Mouse (Mus musculus): ENCODE data around the gene Tbc1d15.
"Not testable (repeated sequence)": the region's sequence is repeated elsewhere in the genome, so short reads cannot be mapped to it uniquely, and the experiment has no call there.

Tbc1d15 gene

DNA sequence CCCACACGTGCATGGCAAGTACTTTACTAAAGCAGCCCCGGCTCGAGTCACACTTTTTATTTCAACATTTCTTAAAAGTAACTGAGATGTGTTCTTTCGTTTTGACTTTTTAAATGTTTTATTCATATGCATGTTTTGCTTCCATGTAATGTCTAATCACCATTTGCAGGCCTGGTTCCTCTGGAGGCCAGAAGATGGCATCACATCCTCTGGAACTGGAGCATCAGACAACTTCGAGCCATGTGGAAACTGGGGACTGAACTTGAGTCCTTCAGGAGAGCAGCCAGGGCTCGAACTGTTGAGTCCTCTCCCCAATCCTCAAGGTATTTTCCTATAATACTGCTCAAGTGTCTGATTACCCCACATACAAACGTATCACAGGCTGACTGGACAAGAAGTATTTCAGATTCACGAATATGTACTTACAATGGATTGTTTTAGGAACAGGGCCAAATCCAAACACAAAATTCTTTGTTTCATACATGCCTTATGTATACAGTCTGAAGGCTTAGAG lies 10.1 kb downstream of the Tbc1d15 start:
- no peak for DNase-seq (ENCODE audit: low read depth)

GRCm38 (mm10) chr10:115237931-115238330 lies 13.3 kb downstream of the Tbc1d15 start:
- no peak for DNase-seq (ENCODE audit: low read depth)

DNA sequence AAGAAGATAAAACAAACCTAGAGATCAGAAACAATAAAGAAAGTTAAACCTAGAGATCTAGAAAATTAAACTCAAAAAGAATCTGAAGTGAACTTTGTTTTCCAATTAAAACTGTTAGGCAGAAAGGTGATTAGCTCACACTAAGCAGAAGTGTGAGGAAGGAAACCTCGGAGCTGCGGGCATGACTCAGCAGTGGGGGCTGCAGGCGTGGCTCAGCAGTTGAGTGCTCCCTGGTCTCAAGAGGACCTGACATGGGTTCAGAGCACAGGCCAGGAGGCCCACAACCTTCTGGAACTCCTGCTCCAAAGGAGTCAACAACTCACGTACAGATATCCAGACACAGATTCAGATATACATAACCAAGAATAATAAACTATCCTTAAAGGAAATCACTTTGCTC lies 14.5 kb downstream of the Tbc1d15 start:
- DNase-seq (ENCODE audit: low read depth): no peak

DNA sequence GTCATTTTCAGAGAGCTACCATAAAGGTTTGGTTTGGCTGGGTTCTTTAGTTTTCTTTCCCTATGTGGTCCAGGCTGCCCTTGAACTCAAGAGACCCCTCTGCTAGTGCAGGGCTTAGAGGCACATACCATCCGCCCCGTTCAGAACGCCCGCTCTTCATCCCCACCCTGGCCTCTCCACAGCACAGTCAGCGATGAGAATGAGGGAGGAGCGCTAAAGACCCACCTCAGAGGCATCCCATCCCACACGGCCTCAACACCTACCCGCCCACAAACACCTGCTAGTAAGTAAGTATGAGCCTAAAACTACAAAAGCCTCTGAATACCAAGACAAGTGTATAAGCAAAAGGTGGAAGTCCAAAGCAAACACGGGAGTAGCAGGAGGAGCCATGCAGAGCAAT lies 15.8 kb downstream of the Tbc1d15 start:
- no peak for DNase-seq (ENCODE audit: low read depth)

- no peak for DNase-seq (ENCODE audit: low read depth)
Observed at GRCm38 (mm10) chr10:115233798-115234197, 17.5 kb downstream of the Tbc1d15 start.

GRCm38 (mm10) chr10:115232513-115232912 lies 18.8 kb downstream of the Tbc1d15 start:
- no peak for DNase-seq (ENCODE audit: low read depth)

DNA sequence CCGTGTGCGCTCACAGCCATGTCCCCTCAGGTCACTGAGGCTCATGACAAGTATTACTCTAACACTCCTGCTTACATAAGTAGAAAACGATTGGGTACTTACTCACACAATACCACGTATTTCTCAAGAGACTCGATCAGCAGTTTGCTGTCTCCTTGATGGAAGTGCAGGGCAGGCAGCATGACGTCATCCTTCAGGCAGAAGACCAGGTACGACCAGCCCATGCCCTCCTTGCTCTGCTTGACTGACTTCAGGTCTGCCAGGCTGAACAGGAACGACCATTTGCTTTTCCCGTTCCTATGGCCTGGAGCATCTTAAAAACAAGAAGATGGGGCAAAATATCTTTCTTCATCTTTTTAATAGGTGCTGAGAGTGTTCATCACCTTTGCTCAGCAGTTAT lies 22.2 kb downstream of the Tbc1d15 start:
- no peak for DNase-seq (ENCODE audit: low read depth)

DNA sequence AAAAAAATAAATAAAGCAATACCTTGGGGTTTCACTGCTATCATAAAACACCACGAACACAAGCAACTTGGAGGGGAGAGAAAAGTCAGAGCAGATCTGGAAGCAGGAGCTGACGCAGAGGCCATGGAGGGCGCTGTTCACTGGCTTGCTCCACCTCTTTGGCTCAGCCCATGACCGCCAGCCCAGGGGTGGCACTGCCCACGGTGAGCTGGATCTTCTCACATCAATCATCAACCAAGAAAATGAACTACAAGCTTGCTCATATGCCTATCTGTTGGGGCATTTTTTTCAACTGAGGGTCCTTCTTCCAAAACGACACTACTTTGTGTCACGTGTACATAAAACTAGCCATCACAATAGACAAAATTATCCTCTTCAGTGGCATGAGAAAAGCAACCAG lies 24.7 kb downstream of the Tbc1d15 start:
- DNase-seq (ENCODE audit: low read depth): no peak

DNA sequence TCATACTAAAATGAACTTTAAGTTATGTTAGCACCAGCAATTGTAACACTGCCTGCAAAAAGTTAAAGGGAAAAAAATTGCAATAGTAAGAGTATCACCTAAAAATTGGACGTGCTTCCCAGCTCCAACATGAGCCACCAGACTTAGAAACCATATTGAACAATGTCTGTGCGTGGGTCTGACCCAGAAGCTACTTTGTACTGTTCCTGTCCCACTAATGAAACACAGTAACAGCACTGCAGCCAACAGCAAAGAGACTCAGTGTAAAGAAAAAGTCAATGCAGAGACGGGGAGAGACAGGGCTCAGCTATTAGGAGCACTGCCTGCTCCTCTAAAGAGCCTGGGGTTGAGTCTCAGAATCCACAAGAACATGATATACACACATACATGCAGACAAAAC lies 27.4 kb downstream of the Tbc1d15 start:
- no peak for DNase-seq (ENCODE audit: low read depth)

- no peak for DNase-seq (ENCODE audit: low read depth)
Observed at GRCm38 (mm10) chr10:115212916-115213580, 38.2 kb downstream of the Tbc1d15 start.

DNA sequence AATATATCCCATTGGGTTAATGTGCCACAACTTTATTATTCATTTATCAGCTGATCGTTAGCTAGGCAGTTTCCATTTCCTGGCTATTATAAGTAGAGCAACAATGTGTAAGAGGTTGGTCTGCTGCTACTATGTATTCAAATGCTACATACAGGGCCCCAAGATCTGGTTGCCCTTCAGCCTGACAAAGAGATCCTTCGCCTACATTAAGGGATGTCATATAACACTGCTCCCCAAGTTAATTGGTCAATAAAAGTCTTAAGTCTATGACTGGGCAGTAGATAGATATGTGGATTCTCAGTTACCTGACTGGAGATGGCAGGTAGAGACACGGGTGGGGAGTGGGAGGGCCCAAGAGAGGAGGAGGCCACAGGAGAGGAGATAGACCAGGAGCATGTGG lies 45.4 kb downstream of the Tbc1d15 start:
- no peak for DNase-seq (ENCODE audit: low read depth)

GRCm38 (mm10) chr10:115205284-115205683 lies 46.0 kb downstream of the Tbc1d15 start:
- DNase-seq (ENCODE audit: low read depth): no peak

- no peak for DNase-seq (ENCODE audit: low read depth)
Observed at GRCm38 (mm10) chr10:115191214-115191613, 60.1 kb downstream of the Tbc1d15 start.

- DNase-seq (ENCODE audit: low read depth): no peak
Observed at GRCm38 (mm10) chr10:115187390-115187789, 63.9 kb downstream of the Tbc1d15 start.

- peak; percentile 34 for DNase-seq (ENCODE audit: low read depth)
Observed at GRCm38 (mm10) chr10:115184697-115185096, 66.6 kb downstream of the Tbc1d15 start, which contains the start of gene Tph2. TSS of gene Tph2 (minus strand) at chr10:115185022.

DNA sequence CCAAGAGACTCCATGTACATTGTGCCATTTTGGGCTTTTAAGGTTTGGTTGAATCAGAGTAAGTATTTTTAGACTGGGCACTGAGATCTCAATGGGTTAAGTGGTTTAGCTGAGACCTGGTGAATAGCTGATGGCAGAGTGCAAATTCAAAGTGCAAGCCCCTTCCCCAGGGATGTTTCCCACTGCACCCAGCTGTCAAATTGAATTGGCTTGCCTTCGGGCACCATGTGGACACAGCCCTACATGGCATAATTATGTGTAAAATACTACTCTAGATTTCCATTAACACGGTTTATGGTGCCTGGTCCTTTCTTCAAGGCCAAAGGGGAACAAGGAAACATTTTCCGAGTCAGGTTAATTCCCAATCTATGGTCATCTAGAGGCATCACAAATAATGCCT lies 70.2 kb downstream of the Tbc1d15 start:
- DNase-seq (ENCODE audit: low read depth): no peak

GRCm38 (mm10) chr10:115178019-115178418 lies 73.2 kb downstream of the Tbc1d15 start:
- not testable (repeated sequence) for DNase-seq (ENCODE audit: low read depth)

DNA sequence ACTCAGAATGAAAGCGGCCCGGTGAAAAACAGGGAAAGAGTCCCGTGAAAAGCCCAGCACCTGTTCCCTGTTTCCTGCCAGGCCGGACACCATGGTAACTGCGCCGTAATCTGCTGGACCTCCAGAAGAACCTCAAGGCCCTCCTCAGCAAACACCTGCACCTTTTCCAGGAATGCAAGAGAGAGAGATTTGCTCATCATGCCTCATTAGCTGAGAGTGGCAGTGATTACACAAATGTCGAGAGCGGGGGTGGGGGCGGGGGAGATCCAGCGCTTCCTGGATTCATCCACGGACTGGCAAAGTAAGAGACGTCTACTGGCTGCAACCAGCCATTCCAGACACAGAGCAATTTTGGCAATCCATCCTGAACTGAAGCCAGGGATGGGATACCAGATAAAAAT lies 75.7 kb downstream of the Tbc1d15 start:
- no peak for DNase-seq (ENCODE audit: low read depth)

DNA sequence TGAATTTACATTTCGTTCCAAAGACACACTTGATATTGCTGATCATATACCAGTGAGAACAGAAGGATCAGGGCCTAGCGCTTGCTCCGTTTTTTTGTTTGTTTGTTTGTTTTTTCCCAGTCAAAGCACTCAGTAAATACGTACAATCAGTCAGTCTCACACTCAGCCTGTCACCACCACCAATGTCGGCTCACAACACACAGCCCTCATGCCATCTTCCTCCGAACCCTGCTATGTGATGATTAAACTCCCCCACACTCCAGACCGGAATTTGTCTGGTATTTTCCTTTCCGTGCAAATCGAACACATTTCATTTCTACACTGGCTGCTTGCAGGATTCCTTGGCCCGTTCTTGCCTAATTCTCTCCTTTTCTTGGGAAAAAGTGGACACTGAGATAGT lies 77.9 kb downstream of the Tbc1d15 start:
- DNase-seq (ENCODE audit: low read depth): no peak

DNA sequence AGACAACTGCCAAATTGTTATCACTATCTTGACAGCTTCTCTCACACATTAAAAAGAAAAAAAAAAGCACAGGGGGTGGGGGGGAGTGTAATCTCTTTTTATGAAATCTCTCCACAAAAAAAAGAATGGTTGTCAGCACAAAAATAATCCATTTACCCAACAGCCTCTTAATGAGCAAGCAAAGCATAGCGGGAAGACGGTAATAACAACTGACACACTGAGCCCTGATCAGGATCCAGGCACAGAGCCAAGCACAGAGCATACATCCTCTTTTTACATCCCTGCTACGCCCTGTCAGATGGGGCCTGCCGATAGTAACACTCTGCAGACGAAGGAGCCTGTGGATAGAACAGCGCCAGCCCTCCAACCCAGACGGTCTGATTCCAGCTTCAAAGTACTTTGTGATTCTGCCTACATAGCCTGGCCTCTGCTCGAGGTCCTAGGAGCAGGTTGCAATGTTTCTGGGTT lies 79.9 kb downstream of the Tbc1d15 start:
- DNase-seq (ENCODE audit: low read depth): no peak

DNA sequence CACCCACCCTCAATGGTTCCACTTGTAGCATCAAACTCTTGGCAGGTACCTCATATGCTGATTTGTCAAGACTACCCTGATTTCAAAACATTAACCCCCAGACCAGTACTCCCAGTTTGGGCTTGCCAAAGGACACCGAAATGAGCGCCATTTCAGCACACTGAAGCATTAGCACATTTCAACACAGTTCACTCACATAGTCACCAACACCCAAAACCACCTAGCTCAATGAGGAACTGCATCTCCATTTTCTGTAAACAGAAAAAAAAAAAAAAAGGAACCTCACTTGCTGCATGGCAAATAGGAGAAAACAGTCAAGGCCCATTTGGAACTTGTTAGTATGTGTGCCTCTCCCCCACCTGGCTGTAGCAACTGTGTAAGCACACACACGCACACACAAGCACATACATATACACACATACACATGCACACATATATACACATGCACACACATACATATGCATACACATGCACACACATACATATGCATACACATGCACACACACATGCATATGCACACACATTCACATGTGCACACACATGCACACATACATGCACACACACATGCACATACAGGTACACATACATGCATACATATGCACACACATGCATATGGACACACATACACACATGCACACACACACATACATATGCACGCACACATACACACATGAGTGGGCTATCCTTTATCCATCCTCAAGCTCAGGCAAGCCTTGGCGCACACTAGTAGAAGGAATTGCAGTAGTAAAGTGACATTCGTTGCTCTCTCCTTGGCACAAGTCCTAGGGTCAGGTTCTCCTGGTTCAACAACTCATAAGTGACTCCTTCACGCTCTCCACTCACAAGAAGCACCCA lies 80.5 kb downstream of the Tbc1d15 start:
- DNase-seq (ENCODE audit: low read depth): no peak

DNA sequence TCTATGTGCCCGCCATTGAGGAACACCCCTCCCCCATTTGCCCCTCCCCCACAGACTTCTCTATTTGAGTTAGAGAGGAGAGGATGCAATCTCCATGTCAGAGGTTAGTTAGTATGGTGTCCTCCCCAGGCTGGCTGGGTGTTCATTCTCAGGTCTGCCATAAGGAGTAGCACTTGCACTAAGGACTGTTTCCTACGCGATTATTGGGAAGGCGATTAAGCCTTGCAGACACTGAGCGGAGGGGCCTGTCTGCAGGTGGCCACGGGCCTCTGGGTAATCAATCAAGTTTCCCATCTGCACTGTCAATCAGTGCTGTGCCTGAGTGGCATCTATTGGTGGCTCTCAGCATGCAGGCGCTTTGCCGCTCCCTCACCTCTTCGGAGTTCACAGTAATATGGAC lies 81.9 kb downstream of the Tbc1d15 start:
- DNase-seq (ENCODE audit: low read depth): no peak

DNA sequence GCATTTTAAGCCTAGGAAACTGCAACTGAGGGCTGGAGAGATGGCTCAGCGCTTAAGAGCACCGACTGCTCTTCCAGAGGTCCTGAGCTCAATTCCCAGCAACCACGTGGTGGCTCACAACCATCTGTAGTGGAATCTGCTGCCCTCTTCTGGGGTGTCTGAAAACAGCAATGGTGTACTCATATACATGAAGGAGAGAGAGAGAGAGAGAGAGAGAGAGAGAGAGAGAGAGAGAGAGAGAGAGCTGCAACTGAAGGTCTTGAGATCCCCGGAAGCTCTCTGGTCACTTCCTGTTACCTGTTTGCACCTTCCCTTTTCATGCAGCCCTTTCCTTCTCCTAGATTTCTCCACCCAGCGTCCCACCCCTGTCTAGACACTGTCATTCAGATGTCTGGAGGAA lies 91.0 kb downstream of the Tbc1d15 start:
- DNase-seq (ENCODE audit: low read depth): no peak
